Mouse (Mus musculus) spleen, postnatal 4 days (tissue): ENCODE results near the gene Etv5.

ENCODE experiments used
- DNase-seq, 2 experiments: peaks; one replicate each; pipeline ENCODE4 v3.0.0; 2022; ENCODE audit warnings: low spot score in 2 of 2

Gene Etv5

DNA sequence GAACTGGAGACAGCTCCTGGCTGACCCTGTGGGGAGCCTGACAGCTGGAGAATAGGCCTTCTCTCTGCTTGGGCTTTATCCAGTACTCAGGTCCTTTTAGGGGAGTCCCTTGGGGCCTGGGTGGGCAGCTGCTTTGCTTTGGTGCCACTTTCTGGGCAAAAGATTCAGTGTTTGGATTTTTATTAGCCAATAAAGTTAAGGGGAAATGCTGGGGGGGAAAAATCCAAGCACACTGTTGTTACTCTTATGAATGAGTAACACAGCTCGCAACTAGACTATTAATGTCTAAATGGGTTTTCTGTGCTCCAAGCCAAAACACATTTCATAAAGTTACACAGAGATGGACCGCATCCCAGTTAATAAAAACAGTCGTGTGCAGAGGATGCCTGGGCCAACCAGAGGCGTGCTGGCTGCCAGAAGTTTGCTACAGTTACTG lies 98.3 kb downstream of the Etv5 start:
- no peak for DNase-seq

DNA sequence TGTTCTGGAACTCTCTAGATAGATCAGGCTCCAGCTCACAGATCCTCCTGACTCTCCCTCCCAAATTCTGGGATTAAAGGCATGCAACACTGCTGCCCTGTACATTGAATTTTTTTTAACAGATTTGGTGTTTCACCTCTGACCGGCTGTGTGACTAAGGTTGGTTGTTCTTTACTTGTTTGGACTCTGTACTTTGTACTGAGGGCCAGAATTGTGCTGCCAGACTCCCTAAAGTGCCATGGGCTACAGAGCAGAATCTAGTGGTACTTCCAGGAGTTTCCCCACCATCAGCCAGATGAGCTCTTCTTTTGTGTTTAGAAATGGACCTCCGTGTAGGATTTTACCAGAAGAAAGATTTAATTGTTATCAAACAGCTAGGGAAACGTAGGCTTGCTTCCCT lies 103.7 kb downstream of the Etv5 start:
- DNase-seq: no peak
